Comparison of ENCODE assay signal across 20 mouse cellular contexts in genomic region chr17:30892086-30892485, GRCm38 (mm10). TPM values are rescaled to one million over a fixed set of nuclear protein-coding genes. Genes with fewer than 3 reads are reported as not detected.
A peak's percentile ranks its signal among the peaks of the same experiment; 100 is the strongest.
DNase-seq lines count a peak whose midpoint lies in the region; ATAC-seq and TF ChIP-seq lines count a peak whose summit lies in the region.
"Had no signal": no experiment of that assay in that cellular context is flagged by ENCODE, and none has a peak within 500 bp of the region (broad histone marks: within the 10 kb centered on the region; RNA-seq: fewer than 3 reads in every experiment).

No protein-coding gene starts in this region.

- peaks cover 4% of the 10 kb centered on the region; the same call in 1 of the 2 replicates for H3K4me1 ChIP-seq in neural tube, embryonic 15.5 days
- peaks cover 24% of the 10 kb centered on the region for H3K4me1 ChIP-seq in limb, embryonic 10.5 days
- H3K4me1 ChIP-seq in cerebellum, adult 2 months (ENCODE audit: control insufficient read depth, insufficient read depth, low read length) = no peaks in the 10 kb centered on the region
- H3K4me1 ChIP-seq: heart, embryonic 13.5 days; intestine, embryonic 15.5 days had no signal

- no peak overlapping the region for H3K27ac ChIP-seq in neural tube, embryonic 15.5 days (replicated peaks)
- no peak overlapping the region; the same call in 1 of the 2 replicates for H3K27ac ChIP-seq in limb, embryonic 10.5 days
- no peak overlapping the region for H3K27ac ChIP-seq in cerebellum, adult 2 months (ENCODE audit: insufficient read depth, low read length)
- H3K27ac ChIP-seq: gastrocnemius, adult 2 months; heart, embryonic 13.5 days; hindbrain, embryonic 14.5 days; intestine, embryonic 15.5 days had no signal

- no peak for ATAC-seq in neural tube, embryonic 15.5 days (ENCODE audit: low FRiP score)
- ATAC-seq: forebrain, postnatal 0 days; intestine, embryonic 15.5 days; lung, postnatal 0 days; midbrain, embryonic 16.5 days had no signal

- H3K4me2 ChIP-seq in neural tube, embryonic 15.5 days = no peak overlapping the region
- H3K4me2 ChIP-seq: heart, embryonic 13.5 days; hindbrain, embryonic 14.5 days; intestine, embryonic 15.5 days had no signal

- H3K9ac ChIP-seq in neural tube, embryonic 15.5 days (replicated peaks) = no peak overlapping the region
- H3K9ac ChIP-seq: forebrain, postnatal 0 days; heart, embryonic 13.5 days; hindbrain, embryonic 14.5 days; intestine, embryonic 15.5 days had no signal

- TF ChIP-seq CTCF in cerebellum, adult 2 months (IDR thresholded peaks at IDR 0.05; ENCODE audit: borderline replicate concordance, insufficient read depth, low read depth, low read length) = no peak

- WGBS in neural tube, embryonic 15.5 days = 19% methylated on average over 1 of the region's 1 CpGs
- WGBS in limb, embryonic 10.5 days = 19% methylated on average over 1 of the region's 1 CpGs
- WGBS in cerebellum, adult 2 months = 28% methylated on average over 1 of the region's 1 CpGs

- H3K27me3 ChIP-seq in neural tube, embryonic 15.5 days (replicated peaks) = no peaks in the 10 kb centered on the region
- H3K27me3 ChIP-seq in limb, embryonic 10.5 days (ENCODE audit: low read depth, poor library complexity, severe bottlenecking) = peaks cover 14% of the 10 kb centered on the region; the same call in 1 of the 2 replicates
- no peaks in the 10 kb centered on the region for H3K27me3 ChIP-seq in cerebellum, adult 2 months (ENCODE audit: control insufficient read depth, insufficient read depth, low read length)
- H3K27me3 ChIP-seq: heart, embryonic 13.5 days; intestine, embryonic 15.5 days had no signal

- no peaks in the 10 kb centered on the region for H3K36me3 ChIP-seq in neural tube, embryonic 15.5 days
- no peaks in the 10 kb centered on the region for H3K36me3 ChIP-seq in limb, embryonic 10.5 days
- H3K36me3 ChIP-seq: heart, embryonic 13.5 days; intestine, embryonic 15.5 days had no signal

- no peak overlapping the region for H3K4me3 ChIP-seq in neural tube, embryonic 15.5 days (replicated peaks)
- H3K4me3 ChIP-seq in limb, embryonic 10.5 days = no peak overlapping the region
- no peak overlapping the region for H3K4me3 ChIP-seq in cerebellum, adult 2 months (replicated peaks; ENCODE audit: insufficient read depth, low read depth, low read length)
- H3K4me3 ChIP-seq: gastrocnemius, adult 2 months; heart, embryonic 13.5 days; intestine, embryonic 15.5 days had no signal

- peak; percentile 30 for DNase-seq in neural tube, embryonic 10.5 days (ENCODE audit: extremely low spot score, low spot score)
- DNase-seq in limb, embryonic 10.5 days (ENCODE audit: low spot score) = peak; percentile 72
- DNase-seq in thymus, postnatal 0 days (ENCODE audit: low spot score) = peak; percentile 81
- DNase-seq in cerebellum, adult 2 months = no peak
- DNase-seq in frontal cortex, postnatal 36 days (ENCODE audit: low spot score in 2 of 2) = no peak
- DNase-seq in kidney, postnatal 36 days = no peak
- DNase-seq: cerebellum, postnatal 25 days; forebrain, postnatal 0 days; gastrocnemius, adult 2 months; heart, adult 11 months; heart, postnatal 36 days; kidney, adult 9 months; right cerebral cortex, postnatal 4 days had no signal

- TF ChIP-seq POLR2A in cerebellum, adult 2 months (IDR thresholded peaks at IDR 0.05; ENCODE audit: borderline replicate concordance, insufficient read depth, low read length) = no peak

- H3K9me3 ChIP-seq in neural tube, embryonic 15.5 days (replicated peaks) = no peaks in the 10 kb centered on the region
- no peaks in the 10 kb centered on the region for H3K9me3 ChIP-seq in limb, embryonic 10.5 days (replicated peaks)
- H3K9me3 ChIP-seq: heart, embryonic 13.5 days; intestine, embryonic 15.5 days had no signal

RNA-seq across cellular contexts. Expression of gene Glp1r, which starts 9.5 kb away (rescaled TPM):
- 1.0 and 1.2 TPM in 2 replicates for polyA plus RNA-seq in neural tube, embryonic 15.5 days (2015; fragmentation: Nextera tagmentation; extraction: Ambion mirVana)
- 0.10 TPM in 1 of 2 replicates, not detected in the other for polyA plus RNA-seq in limb, embryonic 10.5 days (2016; fragmentation: Nextera tagmentation; extraction: Ambion mirVana)
- 0.04 and 0.06 TPM in 2 replicates for polyA plus RNA-seq in thymus, postnatal 0 days (2015; fragmentation: Nextera tagmentation; extraction: Ambion mirVana)
- polyA plus RNA-seq in cerebellum, adult 2 months (2012; rRNA removed) = 0.97 and 1.2 TPM in 2 replicates
- polyA plus RNA-seq: liver, embryonic 16.5 days had no signal

Comparison
In these comparisons a context has a peak if more than half of its experiments do, and no peak if none do; other contexts are left out.
1. DNase-seq: peak in neural tube, embryonic 10.5 days (single experiment), limb, embryonic 10.5 days (single experiment) and thymus, postnatal 0 days (single experiment); none in cerebellum, adult 2 months (0 of 2), frontal cortex, postnatal 36 days (0 of 2) and kidney, postnatal 36 days (0 of 2).